Mouse (Mus musculus): Measurements from ENCODE around the gene 2810021J22Rik.

Gene 2810021J22Rik

DNA sequence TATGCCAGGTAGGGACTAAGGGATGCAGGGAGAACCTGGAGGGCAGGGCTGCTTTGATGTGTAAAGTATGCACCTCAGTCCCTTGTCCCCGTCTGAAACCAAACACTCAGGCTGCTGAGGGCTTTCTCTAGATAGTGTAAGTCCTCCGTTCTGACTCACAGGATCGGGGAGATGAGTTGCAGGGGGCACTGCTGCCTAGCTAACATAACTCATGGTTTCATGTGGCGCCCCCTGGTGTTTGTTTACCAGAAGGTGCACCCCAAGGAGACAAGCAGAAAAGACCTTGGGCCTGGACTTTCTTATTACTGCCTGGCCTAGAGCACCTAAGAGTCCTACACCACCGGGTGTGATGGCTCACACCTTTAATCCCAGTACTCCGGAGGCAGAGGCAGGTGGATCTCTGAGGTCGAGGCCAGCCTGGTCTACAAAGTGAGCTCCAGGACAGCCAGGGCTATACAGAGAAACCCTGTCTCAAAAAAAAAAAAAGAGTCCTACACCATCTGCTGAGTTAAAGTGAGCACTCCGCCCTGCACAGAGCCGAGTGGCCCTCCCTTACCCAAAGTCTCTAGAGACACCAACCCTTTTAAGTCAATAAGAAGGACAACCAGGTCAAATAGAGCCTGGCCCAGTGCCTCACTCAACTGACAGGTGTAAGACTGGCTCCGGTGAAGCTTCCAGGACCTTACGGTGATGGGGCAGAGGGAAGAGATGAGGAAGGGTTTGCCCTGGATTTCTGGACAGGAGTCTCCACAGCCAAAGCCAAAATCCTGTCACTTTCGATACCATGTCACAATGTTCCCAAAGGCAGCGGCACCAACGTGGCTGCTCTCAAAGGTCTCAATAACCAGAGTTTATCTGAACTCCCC is 50.1 kb downstream of the 2810021J22Rik start:
- peak; percentile 61 for DNase-seq (ENCODE audit: low spot score)

DNA sequence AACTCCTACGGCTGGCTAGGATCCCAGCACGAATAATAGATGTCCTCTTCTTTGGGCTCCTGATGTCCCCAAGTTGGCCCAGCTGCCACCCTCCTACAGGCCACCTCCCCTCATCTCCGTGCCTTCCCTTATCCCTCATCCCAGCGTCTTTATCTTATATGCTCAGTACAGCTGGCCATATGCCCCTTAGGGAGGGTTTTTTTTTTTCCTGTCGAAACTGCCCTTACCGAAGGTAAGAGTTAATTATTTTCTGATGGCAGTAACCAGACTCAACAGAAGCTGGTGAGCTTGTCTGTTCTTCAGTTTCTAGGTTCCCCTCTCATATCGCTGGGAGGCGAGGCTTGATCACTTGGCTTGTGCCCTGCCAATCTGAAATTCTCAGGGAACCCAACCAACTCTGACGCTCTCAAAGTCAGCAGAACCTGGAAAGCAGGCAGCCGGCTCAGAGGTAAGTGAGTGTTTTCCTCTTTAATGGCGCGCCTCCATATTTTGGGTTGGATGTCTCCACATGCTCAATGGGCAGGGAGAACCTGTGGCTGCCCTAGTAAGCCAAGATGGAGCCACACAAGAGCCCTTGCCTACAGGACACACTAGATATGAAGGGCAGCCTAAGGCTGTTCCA is 50.8 kb downstream of the 2810021J22Rik start, which contains the start of gene Btnl10:
TSS of gene Btnl10 (plus strand) at position 164 of the 622 bp plus-strand sequence.
- DNase-seq (ENCODE audit: low spot score), result no peak

DNA sequence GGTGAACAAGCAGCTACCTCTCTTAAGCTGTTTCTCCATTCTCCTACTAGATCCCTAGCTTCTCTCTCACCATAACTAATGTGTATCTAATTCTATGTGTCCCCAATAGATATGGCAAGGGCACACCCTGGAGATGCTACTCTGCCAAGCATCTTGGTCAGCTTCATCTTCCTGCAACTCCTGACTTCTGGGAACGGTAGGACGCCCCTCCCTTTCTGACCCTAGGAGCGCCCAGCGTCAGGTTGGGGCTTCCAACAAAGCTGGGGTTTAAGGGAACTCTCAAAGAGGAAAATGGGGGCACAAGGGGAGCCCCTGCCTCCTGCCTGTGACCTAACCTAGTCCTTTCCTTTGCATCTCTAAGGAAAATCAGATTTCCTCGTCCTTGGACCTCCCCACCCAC is 51.7 kb downstream of the 2810021J22Rik start:
- no peak for DNase-seq (ENCODE audit: low spot score)

DNA sequence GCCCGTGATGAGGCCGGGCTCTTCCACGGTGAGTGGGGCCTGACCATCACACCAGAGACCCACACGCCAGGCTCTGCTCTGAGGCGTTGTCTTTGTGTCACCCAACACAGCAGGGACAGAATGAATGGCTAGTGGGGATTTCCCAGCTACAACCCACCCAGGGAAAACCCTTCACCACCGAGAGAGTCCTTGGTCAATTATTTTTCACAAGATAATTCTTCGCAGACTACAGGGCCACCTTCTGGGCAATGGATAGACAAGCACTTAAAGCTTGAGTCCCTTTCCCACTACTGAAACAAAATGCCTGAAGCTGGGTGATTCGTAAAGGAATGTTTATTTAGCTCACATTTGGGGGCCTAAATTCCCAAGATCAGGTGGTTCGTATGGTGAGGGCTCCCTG is 55.4 kb downstream of the 2810021J22Rik start:
- DNase-seq (ENCODE audit: low spot score), result no peak

DNA sequence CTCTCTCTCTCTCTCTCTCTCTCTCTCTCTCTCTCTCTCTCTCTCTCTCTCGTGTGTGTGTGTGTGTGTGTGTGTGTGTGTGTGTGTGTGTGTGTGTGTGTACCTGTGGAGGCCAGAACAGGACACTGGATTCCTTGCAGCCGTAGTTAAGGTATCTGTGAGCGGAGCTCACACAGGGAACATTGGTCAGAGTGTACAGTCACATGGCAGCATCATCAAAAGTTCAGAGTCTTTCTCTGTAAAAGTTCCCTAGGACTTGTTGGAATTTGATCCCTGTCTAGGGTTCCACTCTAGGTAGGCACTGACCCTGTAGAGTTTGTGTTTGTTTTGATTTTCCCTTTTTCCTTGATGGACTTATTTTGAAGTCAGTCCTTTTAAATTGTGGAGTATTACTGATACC is 59.6 kb downstream of the 2810021J22Rik start:
- no peak for DNase-seq (ENCODE audit: low spot score)

DNA sequence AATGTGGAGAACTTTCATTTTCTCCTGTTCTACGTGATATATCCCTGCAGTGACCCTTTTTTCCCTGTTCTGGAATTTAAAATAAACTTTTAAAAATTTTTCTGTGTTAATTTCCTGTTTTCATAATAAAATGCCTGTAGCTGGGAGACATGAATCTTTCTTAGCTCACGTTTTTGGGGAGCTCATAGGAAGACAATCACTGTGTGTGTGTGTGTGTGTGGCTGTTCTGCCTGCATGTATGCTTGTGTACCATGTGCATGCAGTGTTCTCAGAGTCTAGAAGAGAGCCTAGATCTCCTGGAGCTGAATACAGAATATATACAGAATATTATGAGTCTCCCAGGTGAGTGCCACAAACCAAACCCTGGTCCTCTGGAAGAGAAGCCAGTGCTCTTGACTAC is 60.0 kb downstream of the 2810021J22Rik start:
- DNase-seq (ENCODE audit: low spot score), result no peak

DNA sequence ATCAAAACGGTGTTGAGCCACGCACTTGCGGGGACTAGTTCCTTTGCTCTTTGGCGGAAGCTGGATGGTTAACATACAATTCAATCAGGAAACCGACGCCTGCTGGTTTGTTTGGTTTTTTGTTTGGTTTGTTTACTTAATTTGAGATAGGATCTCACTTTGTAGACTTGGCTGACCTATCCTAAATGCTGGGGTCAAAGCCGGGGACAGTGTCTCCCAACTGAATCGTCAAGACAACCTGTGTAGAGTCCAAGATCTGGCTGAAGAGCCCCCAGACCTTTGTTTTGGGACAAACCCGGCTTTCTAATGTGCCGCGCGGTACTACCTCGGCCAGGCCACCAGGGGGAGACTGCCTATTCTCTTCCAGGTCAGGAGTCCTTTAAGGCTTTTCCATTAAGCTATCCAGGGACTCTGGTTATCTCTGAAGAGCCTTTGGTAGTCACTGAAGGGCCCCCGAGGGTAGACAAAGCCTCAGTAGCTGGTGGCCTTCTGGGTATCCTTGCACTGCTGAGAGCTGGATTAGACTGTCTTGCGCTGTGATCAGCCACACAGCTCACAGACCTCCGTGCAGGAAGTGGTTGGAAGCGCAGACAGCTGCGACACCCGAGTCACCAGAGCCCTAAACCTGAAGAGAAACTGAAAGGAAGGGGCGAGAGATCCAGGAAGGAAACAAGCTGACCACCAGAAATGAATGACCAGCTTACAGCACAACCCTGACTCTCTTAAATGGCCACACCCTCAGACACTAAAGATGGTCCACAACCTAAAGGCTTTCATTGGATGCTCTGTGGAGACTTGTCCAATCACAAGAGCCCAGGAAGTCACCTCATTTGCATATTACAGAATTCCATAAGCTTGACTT is 61.0 kb downstream of the 2810021J22Rik start:
- DNase-seq (ENCODE audit: low spot score), result peak; percentile 75

DNA sequence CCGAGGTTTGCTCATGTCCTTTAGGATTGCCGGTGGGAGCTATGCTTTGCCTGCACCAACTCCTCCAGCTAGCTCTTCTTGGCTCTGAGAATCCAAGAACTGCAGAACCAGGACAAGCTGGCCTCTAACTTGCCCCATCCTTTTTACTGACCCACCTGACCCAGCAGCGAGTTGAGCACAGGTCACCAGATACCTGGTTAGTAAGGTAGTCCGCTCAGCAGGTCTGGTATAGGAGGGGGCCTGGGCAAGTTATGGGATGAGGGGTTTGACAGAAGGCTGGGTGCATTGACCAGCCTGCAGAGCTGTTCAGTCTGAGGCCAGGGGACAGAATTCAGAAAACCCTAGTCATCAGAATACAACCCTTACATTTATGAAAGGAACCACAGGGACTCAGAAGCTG is 62.0 kb downstream of the 2810021J22Rik start:
- DNase-seq (ENCODE audit: low spot score), result no peak

DNA sequence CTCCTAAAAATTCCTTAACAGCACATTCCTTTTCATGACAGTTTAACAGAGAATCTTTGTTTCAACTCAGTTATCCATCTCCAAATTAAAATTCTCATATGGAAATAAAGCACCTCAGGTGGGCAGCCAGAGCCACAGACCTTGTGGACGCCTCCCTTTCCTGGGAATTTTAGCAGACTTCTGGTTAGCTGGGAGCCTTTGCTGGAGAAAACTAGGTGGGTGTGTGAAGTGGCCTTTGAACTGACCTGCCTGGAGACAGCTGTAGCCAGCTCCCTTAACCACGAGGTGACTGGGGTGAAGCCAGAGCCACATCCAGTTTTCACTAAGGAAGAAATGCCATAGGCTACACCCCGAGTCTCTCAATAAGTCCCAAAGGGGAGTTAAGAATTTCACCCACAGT is 62.6 kb downstream of the 2810021J22Rik start:
- no peak for DNase-seq (ENCODE audit: low spot score)

DNA sequence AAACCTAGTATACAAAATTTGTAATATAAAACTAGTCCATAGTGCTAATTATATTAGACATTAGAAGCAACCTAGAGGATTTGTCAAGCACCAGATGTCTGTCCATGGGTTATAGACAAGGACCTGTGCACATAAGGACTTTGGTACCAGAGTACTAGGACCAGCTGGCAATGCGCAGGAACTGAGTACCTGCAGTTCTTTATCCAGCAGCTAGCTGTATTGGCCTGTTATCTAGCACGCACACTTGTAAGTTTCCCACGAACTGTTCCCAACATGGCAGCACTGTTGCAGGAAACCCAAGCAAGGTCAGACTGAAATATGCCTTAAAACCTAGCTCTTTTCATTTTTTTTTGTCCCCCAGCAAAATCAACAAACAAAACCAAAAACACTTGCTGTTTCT is 63.2 kb downstream of the 2810021J22Rik start:
- no peak for DNase-seq (ENCODE audit: low spot score)

DNA sequence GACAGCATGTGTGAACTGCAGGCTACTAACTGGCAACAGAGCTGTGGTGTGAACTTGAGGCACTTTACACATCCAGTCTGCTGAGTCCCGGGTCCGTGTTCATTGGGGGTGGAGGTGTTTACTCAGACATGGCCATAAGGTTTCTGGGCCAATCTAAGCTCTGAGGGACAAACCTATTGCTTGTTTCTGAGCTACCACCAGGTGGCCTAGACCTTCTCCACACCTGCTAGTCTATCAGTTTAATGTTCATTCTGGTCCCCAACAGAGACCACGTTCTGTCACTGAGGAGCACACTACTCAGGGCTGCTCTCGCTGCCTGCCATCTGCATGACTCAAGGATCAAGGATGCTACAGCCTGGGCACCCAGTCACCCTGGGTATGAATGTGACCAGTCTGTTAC is 64.6 kb downstream of the 2810021J22Rik start:
- no peak for DNase-seq (ENCODE audit: low spot score)

Measured in lung, postnatal 25 days (tissue).